Mouse (Mus musculus) heart, adult 8-10 months (tissue): ENCODE measurements around the gene Jade1. TPM values are rescaled to one million over a fixed set of nuclear protein-coding genes. Genes with fewer than 3 reads are reported as not detected.

Experiments used
- total RNA-seq, 4 experiments: library from RNA; stranded (reverse); gene quantifications; 2 replicates each; pipeline ENCODE4 v1.2.4; 2022

Gene Jade1
- total RNA-seq, 4 experiments from 2014 or later = 26.5 to 40.1 (median 28.9) TPM

Other genes starting within 250 kb of the Jade1 start
- gene Sclt1, start 186.8 kb downstream of the Jade1 start, total RNA-seq = 1 to 10 TPM; 6.5 to 8.4 (median 6.9) TPM
- 10 to 100 TPM; 12.0 to 17.4 (median 14.5) TPM for gene D3Ertd751e, start 186.9 kb downstream of the Jade1 start, total RNA-seq